Mouse (Mus musculus) gastrocnemius, postnatal 36 days (tissue): ENCODE data around the gene Usp43. TPM values are rescaled to one million over a fixed set of nuclear protein-coding genes. Genes with fewer than 3 reads are reported as not detected.

Experiments
- DNase-seq, 2 experiments: peaks; one replicate each; pipeline ENCODE4 v3.0.0; 2022
- intact Hi-C: fragments of 180-260 bp; cut with DNase I; formaldehyde crosslinking; loops from one replicate; pipeline ENCODE4 v1.15.1; 2025
- long read RNA-seq, 2 experiments: library from polyadenylated mRNA; stranded (forward); transcript quantifications; one replicate each; pipeline ENCODE4 v2.0.0; 2021
- total RNA-seq, 2 experiments: library from RNA; stranded (reverse); gene quantifications; 2 replicates each; pipeline ENCODE4 v1.2.3; 2021

Gene Usp43
- under 1 TPM; 0.64 to 0.74 TPM for total RNA-seq
- long read RNA-seq, experiment 1, partial matches to known transcripts, result 0 of 1 reads
- long read RNA-seq, experiment 1, other reads (novel, unspliced or antisense), result 1 of 1 reads
- long read RNA-seq, experiment 2, partial matches to known transcripts, result 0 of 1 reads
- long read RNA-seq, experiment 2, other reads (novel, unspliced or antisense), result 1 of 1 reads

DNA sequence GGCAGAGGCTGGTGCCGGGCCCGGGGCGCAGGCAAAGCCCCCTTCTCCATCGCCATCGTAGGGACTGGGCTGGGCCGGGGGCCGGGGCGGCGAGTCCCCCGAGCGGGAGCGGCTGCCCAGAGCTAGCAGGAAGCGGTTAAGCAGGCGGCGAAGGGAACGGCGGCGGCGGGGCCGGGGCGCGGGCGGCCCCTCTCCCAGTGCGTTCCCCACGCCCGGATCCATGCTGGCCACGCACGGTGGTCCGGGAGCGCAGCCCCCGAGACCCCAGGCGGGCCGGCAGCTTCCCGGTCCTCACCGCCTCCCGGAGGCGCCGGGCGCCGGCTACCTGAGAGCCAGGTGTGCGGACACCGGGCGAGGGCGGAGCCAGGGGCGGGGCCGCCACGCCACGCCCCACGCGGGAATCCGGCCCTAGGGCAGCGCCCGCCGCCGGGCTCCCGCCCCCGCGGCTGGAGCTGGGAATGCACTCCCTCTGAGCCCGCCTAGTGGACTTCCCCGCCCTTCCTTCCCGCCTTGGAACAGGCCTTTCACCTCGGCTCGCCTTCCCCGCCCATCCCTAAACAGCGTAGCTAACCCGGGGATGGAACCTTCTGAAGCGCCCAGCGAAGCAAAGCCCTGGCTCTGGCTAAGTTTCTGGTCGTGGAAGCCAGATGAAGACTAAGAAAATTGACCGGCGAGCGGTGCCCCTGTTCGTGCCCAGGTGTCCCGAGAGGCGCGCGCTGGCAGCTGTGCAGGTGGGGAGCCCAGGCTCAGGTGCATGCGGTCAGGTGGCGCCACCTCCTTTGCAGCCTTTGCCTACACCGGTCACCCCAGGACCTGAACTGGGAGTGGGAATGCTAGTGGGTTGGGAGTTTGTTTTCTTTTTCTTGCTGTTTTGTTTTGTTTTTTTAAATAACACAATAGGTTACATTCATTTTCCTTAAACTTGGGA is at the start of gene Usp43:
Gene Usp43, minus strand, starts transcription at position 327 of the 928 bp plus-strand sequence.
- DNase-seq, result peak; percentile 23 to 44
- intact Hi-C loops, result no loop called here

DNA sequence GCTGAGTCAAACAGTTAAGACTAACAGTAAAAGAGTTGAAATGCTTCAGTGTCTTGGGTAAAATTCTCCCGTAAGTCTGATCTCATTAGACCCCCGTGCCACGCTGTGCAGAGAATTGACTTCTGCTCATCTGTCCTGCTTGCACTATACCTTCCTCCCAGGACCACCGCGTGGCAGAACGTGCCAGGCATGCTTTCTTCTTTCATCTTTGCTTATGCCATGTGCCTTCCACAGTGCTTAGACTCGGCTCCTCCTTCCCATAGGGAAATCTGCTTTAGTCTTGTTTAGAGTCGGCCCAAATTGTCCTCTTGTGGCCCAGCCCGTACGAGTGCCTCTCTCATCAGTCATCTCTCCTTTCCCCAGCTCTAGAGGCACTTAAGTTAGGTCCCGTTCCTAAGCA is 45.9 kb upstream of the Usp43 start:
- intact Hi-C loops, result no loop called here
- no peak for DNase-seq

DNA sequence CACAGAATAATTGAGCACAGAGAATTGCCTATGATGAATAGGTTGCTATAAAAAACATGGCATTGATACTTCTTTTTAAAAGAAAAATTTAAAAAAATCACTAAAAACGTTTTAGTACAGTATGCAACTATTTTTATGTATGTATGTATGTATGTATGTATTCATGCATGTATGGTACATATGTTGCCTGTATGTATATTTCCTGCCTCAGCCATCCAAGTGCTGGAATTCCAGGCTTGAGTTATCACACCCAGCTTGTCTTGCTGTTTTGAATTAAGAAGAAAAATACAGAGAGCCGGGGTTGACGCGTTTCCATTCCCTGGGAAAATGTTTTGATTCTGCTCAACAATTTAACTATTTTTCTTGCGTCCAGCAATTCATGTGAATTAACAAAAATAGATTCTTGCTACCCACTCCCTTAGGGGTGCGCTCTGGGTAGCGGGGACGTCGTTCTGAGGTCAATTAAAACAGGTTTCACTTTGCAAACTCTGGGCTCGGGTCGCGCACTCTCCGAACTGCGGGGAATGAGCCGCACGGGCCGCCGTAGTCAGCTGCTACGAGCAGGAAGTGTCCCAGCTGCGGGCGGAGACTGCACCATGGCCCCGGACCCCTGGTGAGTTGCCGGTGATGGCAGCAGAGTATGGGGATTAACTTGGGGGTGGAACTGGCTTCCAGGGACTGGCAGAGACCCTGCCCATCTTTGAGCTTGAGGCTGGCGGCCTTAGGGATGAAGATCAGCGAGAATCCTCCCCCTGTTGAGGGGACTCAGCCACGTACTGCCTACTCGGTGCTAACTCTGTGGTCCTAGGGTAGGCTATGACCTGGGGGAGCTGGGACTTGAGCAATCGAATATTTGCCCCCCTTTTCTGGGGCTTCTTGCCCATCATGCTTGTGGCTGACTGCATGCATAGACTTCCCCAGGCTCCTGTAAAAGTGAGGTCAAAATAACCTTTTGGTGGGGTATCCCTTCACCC is 44.2 kb upstream of the Usp43 start, which contains the start of gene Stx8:
Gene Stx8, plus strand, starts transcription at position 289 of the 974 bp plus-strand sequence.
- intact Hi-C loops, result no loop called here
- peak; percentile 95 for DNase-seq

DNA sequence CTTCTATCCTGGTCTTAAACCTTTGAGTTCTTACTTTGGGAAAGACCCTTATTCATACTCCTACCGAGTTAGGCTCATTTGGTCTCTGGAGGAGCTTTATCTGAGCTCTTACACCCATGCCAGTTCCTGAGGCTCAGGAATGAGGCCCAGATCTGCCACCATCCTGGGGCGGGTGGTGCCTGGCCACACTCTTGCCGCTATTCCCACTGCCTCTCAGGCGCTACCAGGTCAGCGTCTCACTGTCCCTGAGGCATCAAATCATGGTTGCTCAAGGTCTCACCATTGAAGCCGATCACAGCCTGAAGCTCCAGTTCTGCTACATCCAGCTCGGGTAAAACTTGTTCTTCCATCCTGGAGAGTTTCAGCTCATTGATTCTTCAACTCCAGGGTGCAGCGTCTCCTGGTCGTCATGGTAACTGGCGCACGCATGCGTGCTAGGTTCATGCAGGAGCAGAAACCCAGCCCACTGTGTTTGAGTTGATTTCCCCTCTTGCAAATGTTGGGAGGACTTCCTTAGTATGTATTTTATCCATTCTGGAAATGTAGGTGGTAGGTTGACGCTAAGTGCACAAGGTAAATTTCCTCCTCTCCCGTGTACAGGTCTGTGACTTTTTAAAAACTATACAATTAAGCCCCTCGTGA is 43.4 kb upstream of the Usp43 start, which contains the start of gene Cfap52:
Gene Cfap52, minus strand, starts transcription at position 410 of the 642 bp plus-strand sequence.
- intact Hi-C loops, result no loop called here
- DNase-seq, result peak; percentile 74 to 79

DNA sequence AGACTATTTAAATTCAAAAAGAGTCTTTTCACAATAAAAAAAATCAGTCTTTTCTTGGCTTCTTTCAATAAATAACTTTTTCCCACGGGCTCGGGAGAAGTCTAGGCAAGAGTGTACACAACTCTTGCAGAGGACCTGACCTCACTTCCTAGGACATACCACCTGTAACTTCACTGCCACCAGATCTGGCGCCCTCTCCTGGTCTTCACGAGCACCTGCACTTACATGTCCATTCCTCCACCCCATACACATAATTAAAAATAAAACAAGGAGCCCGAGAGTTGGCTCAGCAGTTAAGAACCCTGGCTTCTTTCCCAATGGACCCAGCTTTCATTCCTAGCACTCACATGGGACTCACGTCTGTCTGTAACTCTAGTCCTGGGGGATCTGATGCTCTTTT is 42.2 kb upstream of the Usp43 start:
- intact Hi-C loops, result no loop called here

DNA sequence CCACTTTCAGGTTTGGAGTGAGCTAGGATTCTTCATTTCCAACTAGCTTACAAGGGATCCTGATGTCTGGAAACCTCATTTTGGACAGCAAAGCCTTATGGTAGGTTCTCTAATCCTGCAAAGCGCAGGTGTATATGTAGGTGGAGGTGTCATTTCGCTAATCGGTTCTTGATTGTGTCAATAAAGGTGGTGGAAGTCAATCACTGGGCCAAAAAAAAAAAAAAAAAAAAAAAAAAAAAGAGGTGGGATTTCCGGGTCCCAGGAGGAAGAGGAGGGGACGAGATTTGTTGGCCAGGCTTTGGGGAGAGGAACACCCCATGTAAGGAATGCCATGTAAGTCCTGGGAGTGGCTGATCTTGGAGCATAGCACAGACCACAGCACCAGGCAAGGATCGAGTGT is 32.5 kb upstream of the Usp43 start:
- no peak for DNase-seq
- intact Hi-C loops, result no loop called here

More for the DNA sequence above, 42.2 kb upstream of the Usp43 start:
- DNase-seq, result no peak

DNA sequence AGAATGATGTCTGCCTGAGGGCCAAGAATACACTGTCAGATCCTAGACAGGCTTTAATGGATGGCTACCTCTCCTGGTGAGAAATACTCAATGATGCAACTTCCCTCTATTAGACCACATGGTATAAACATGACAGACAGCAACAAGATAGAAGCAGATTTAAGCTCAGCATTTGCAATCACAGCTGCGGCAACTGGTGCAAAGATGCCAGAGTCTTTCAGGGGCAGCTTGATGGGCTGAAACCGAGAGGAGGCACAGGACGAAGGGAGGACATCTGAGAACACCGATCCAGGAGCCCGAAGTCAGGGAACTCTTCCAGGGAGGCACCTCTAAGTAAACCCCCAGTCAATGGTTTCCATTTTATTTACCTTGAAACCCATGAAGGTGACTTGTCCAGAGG is 31.7 kb upstream of the Usp43 start:
- intact Hi-C loops, result no loop called here
- DNase-seq, result no peak

DNA sequence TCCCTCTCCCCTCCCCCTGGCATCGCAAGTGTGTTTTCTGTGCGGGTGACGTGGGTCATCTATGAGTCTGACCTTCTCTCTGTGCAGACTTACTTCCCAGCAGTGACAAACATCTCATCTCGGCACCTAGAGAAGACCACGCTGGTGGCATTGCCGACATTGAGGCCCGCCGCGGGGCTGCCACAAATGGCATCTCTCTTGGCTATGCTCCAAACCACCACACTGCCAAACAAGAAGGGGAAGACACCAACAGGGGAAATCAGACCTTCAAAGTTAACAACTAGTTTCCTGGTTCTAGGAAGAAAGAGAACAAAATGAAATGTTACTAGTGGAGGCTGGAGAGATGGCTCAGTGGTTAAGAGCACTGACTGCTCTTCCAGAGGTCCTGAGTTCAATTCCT is 27.5 kb upstream of the Usp43 start:
- no peak for DNase-seq
- intact Hi-C loops, result no loop called here

DNA sequence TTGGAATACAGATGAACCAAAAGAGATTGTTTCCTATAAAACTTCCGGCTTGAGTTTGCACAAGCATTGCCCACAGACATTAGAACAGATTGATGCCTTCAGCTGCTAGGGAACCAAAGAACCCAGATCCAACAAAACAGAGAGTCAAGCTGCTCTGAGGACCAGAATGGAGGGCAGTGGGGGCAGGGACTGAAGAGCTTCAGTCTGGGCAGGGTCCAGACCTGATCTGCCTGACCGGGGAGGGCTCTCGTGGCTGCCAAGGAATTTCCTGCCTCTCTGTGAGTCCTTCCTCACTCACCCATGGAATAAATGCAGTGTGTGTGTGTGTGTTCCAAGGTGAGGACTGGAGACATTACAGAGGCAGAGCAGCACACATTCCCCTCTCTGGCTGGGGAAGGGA is 26.3 kb upstream of the Usp43 start:
- intact Hi-C loops, result no loop called here

DNA sequence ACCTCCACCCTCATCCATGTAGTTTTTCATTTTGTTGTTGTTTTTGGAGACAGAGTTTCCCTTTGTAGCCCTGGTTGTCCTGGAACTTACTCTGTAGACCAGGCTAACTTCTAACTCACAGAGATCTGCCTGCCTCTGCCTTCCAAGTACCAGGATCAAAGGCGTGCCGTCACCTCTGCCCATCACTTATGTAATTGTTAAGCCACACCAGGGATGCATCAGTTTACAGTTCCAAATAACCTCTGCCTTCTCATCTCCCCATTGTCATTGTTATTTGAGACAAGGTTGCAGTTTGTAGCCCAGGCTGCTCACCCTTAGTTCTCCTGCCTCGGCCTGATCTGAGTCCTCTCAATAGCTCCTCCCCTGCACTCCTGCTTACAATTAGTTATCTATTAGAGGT is 10.2 kb upstream of the Usp43 start:
- no peak for DNase-seq
- intact Hi-C loops, result no loop called here

More for the DNA sequence above, 26.3 kb upstream of the Usp43 start:
- no peak for DNase-seq

DNA sequence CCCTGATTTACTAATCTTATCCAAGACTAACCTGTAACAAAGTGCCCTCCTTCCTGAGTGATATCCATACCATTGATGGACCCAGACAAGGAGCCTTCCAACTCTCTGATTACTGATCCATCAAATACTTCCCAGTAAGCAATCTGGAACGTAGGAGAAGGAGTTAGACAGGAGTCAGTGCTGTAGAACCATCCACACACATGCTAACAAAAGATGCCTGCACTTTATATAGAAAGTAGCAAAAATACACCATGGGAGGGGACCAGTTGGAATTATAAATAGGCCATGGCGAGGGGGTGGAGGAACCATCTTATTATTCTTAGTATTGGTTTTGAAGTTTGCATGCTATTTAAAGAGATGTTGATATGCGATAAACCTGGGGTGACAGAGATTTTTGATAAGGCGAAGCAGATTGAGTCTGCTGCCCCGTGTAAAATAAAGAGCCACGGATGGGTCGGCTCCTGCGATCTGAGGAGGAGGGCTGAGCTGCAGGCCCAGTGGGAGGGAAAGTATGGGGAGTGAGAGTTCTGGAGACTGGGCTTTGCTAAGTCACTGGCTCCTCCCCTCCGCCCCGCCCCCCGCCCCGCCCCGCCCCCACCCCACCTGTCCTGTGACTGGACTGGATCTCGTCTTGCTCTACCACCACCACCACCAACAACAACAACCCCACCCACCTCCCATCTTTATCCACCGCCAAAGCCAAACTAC is 4.5 kb upstream of the Usp43 start:
- intact Hi-C loops, result no loop called here
- no peak for DNase-seq

DNA sequence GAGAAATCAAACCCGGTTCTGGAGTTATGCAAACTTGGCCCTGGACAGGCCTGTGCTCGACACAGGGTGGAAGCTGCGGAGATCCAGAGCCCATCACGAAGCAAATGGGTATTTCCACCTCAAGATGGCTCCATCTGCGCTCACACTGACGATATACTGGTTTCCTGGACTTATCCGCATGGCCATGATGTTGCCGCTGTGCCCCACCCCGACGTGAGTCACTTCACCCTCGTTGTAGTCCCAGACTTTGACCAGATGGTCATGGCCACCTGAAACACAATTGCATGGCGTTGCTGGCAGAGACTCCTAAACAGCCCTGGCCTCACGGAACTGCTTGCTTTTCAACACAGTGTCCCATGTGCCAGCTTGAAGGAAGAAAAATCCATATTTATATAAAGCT is 3.0 kb upstream of the Usp43 start:
- DNase-seq, result no peak
- intact Hi-C loops, result no loop called here

DNA sequence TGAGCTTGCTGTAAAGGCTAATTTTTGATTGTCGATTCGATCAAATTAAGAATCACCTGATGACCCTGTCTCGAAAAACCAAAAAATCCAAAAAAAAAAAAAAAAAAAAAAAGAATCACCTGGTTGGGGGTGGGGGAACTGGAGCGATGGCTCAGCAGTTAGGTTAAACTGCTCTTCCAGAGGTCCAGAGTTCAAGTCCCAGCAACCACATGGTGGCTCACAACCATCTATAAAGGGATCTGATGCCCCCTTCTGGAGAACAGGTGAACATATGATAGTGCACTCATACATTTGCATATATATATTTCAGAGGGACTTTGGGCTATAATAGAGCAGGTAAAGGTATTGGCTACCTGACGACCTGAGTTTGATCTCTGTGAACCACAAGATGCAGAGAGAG is 1.8 kb upstream of the Usp43 start:
- DNase-seq, result no peak
- intact Hi-C loops, result no loop called here

DNA sequence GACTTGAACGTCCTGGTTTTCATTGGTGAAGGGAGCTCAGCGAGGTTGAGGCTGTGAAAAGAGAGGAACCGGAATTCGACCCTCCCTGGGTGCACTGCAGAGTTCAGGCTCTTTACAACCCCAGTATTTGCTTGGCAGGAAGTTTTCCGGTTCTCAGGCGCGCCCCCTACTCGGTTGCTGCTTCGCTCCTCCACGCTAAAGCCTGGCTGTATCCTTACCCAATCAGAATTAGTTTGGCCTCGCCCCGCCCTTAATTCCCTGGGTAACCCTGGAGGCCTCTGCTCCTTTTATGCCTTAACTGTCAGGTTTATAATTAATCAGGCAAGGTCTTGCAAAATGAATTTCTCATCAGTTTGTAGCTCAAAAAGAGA is 787 bp upstream of the Usp43 start:
- intact Hi-C loops, result no loop called here
- DNase-seq, result peak; percentile 27 to 34

DNA sequence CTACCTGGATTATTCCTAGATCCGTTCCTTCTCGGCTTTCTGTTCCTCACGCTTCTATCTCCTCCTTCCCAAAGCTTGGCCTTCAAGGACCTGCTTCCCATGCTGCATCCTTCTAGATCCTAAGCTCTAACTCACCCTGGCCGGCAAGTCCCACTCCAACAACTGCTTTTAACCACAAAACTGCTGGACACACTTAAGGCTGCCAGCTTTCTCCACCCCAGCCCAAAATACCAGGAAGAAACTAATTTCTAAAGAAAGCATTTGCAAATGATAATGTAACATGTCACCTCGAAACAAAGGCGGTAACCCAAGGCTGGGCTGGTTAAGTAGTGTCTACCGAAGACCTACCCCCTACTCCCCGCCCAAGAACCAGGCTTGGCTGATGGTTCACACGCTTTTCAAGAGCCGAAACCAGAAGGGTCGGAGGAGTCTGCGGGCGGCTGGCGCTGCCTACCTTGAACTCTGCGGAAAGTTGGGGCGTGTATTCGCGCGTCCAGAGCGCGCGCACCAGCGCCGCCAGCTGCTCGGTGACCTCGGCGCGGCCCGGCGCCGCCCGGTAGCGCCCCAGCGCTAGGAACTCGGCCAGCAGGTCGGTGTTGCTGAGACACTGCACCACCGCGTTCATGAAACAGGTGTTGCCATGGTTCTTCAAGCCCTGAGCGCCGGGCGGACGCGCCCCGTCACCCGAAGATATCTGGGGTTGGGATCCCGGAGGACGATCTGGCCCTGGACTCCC is 694 bp downstream of the Usp43 start:
- intact Hi-C loops, result no loop called here
- DNase-seq, result peak; percentile 29 to 37

DNA sequence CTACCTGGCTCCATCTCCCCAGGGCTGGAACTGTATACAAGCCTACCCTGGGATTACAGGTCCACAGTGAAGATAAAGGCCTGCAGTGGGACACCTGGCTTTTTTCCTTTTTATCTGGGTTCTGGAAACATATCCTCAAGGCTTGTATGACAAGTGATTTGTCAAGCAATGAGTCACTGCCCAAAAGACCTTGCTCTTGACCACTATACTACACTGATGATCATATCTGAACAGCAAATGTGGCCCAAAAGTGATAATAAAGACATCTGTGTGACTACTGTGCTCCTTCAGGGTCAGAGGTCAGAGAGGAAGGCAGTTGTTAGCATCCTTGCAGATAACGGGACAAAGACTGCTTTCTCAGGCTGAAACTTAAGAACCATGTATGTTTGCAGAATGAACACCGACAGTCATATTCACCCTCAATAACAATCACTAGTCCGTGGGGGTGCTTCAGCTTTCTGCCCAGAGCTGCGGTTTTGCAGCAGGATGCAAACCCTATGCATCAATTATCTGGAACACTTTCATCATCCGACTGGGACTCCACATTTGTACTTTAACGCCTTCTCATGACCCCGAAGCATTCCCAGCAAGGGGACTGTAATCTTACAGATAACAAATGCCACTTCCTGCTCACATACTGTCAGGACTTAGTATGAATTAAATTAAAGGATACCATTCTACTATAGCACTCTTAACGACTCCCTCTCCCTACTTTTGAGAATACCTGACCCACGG is 1.6 kb downstream of the Usp43 start:
- intact Hi-C loops, result no loop called here
- DNase-seq, result no peak

DNA sequence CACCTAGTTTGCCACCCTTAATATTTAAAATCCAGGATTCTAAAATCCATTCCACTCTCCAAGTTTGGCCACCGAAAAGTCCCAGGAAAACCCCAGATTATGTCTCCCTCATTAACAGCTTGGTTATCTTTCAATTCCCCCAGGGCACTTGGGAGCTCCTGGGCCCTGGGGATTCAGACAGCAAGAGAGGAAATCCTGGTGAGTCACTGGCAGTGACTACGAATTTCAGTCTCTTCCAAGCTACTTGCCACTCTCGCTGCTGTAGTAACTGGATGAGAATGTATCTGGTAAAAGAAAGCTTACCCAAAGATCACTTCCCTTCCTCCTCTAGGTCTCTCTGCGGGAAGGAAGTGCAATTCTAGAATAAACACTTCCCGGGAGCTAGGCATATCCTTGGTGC is 2.4 kb downstream of the Usp43 start:
- intact Hi-C loops, result no loop called here
- no peak for DNase-seq

DNA sequence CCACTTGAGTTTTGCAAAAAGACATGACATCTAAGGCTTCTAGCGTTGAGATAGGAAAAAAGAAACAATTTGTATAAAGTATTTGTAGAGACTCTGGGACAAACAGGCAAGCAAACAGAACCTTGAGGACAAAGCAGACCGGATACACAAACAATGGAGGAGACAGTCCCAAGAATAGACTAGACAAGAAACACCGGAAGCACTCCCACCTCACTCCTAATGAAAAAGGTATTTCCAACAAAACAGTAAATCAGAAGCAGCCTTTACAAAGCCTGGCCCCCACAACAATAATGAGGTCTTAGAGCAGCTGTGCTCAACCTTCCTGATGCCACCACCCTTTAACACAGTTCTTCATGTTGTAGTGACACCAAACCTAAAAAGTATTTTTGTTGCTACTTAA is 4.8 kb downstream of the Usp43 start:
- no peak for DNase-seq
- intact Hi-C loops, result no loop called here
